Mouse (Mus musculus): ENCODE results near the gene 4930512M02Rik. TPM values are rescaled to one million over a fixed set of nuclear protein-coding genes. Genes with fewer than 3 reads are reported as not detected.

4930512M02Rik gene
- polyA plus RNA-seq, 1 experiment from 2014 or later: not detected

GRCm38 (mm10) chr11:11570747-11571146, 56.9 kb downstream of the 4930512M02Rik start:
- Histone ChIP-seq H3K36me3 (ENCODE audit: control insufficient read depth, insufficient read depth) (no peaks in the 10 kb centered on the region), H3K9ac (replicated peaks; ENCODE audit: low read depth, low read length) (no peak overlapping the region), H3K9me3 (ENCODE audit: control insufficient read depth, low read length) (no peaks in the 10 kb centered on the region), H3K4me1 (replicated peaks; ENCODE audit: control insufficient read depth, insufficient read depth, low read length) (no peaks in the 10 kb centered on the region), H3K27me3 (replicated peaks; ENCODE audit: control insufficient read depth, insufficient read depth, low read length) (no peaks in the 10 kb centered on the region), H3K4me2 (ENCODE audit: low read length) (no peak overlapping the region), H3K27ac (ENCODE audit: low read length) (no peak overlapping the region), H3K4me3 (replicated peaks; ENCODE audit: low read length) (no peak overlapping the region)
- ATAC-seq: no peak

- Histone ChIP-seq H3K9ac (replicated peaks; ENCODE audit: low read depth, low read length) (no peak overlapping the region), H3K4me2 (ENCODE audit: low read length) (no peak overlapping the region), H3K36me3 (ENCODE audit: control insufficient read depth, insufficient read depth) (no peaks in the 10 kb centered on the region), H3K27ac (ENCODE audit: low read length) (no peak overlapping the region), H3K4me1 (replicated peaks; ENCODE audit: control insufficient read depth, insufficient read depth, low read length) (no peaks in the 10 kb centered on the region), H3K9me3 (ENCODE audit: control insufficient read depth, low read length) (no peaks in the 10 kb centered on the region), H3K27me3 (replicated peaks; ENCODE audit: control insufficient read depth, insufficient read depth, low read length) (no peaks in the 10 kb centered on the region), H3K4me3 (replicated peaks; ENCODE audit: low read length) (no peak overlapping the region)
- no peak for ATAC-seq
- WGBS: 73% methylated on average over 4 of the region's 4 CpGs
Measured at GRCm38 (mm10) chr11:11569466-11570132, 58.0 kb downstream of the 4930512M02Rik start.

GRCm38 (mm10) chr11:11568033-11568432, 59.6 kb downstream of the 4930512M02Rik start:
- 88% methylated on average over 2 of the region's 2 CpGs for WGBS
- no peaks in the 10 kb centered on the region for H3K27me3 ChIP-seq (replicated peaks; ENCODE audit: control insufficient read depth, insufficient read depth, low read length)
- H3K4me2 ChIP-seq (ENCODE audit: low read length): no peak overlapping the region
- no peak overlapping the region for H3K9ac ChIP-seq (replicated peaks; ENCODE audit: low read depth, low read length)
- H3K4me3 ChIP-seq (replicated peaks; ENCODE audit: low read length): no peak overlapping the region
- no peaks in the 10 kb centered on the region for H3K9me3 ChIP-seq (ENCODE audit: control insufficient read depth, low read length)
- H3K4me1 ChIP-seq (replicated peaks; ENCODE audit: control insufficient read depth, insufficient read depth, low read length): no peaks in the 10 kb centered on the region
- ATAC-seq: no peak
- no peak overlapping the region for H3K27ac ChIP-seq (ENCODE audit: low read length)
- no peaks in the 10 kb centered on the region for H3K36me3 ChIP-seq (ENCODE audit: control insufficient read depth, insufficient read depth)

GRCm38 (mm10) chr11:11565146-11565820, 62.4 kb downstream of the 4930512M02Rik start:
- Histone ChIP-seq H3K9ac (replicated peaks; ENCODE audit: low read depth, low read length) (no peak overlapping the region), H3K27me3 (replicated peaks; ENCODE audit: control insufficient read depth, insufficient read depth, low read length) (no peaks in the 10 kb centered on the region), H3K4me3 (replicated peaks; ENCODE audit: low read length) (no peak overlapping the region), H3K36me3 (ENCODE audit: control insufficient read depth, insufficient read depth) (no peaks in the 10 kb centered on the region), H3K9me3 (ENCODE audit: control insufficient read depth, low read length) (no peaks in the 10 kb centered on the region), H3K27ac (ENCODE audit: low read length) (no peak overlapping the region), H3K4me1 (replicated peaks; ENCODE audit: control insufficient read depth, insufficient read depth, low read length) (no peaks in the 10 kb centered on the region), H3K4me2 (ENCODE audit: low read length) (no peak overlapping the region)
- no peak for ATAC-seq
- 73% methylated on average over 6 of the region's 6 CpGs for WGBS

GRCm38 (mm10) chr11:11564266-11565044, 63.2 kb downstream of the 4930512M02Rik start:
- H3K9ac ChIP-seq (replicated peaks; ENCODE audit: low read depth, low read length): no peak overlapping the region
- H3K4me2 ChIP-seq (ENCODE audit: low read length): no peak overlapping the region
- ATAC-seq: 0 out of 2 replicates have a peak, but pooled peaks have one; percentile 40
- no peaks in the 10 kb centered on the region for H3K27me3 ChIP-seq (replicated peaks; ENCODE audit: control insufficient read depth, insufficient read depth, low read length)
- no peaks in the 10 kb centered on the region for H3K9me3 ChIP-seq (ENCODE audit: control insufficient read depth, low read length)
- no peaks in the 10 kb centered on the region for H3K4me1 ChIP-seq (replicated peaks; ENCODE audit: control insufficient read depth, insufficient read depth, low read length)
- 75% methylated on average over 7 of the region's 7 CpGs for WGBS
- H3K36me3 ChIP-seq (ENCODE audit: control insufficient read depth, insufficient read depth): no peaks in the 10 kb centered on the region
- no peak overlapping the region for H3K27ac ChIP-seq (ENCODE audit: low read length)
- H3K4me3 ChIP-seq (replicated peaks; ENCODE audit: low read length): no peak overlapping the region

GRCm38 (mm10) chr11:11561118-11561517, 66.5 kb downstream of the 4930512M02Rik start:
- Histone ChIP-seq H3K9ac (replicated peaks; ENCODE audit: low read depth, low read length) (no peak overlapping the region), H3K4me3 (replicated peaks; ENCODE audit: low read length) (no peak overlapping the region), H3K9me3 (ENCODE audit: control insufficient read depth, low read length) (no peaks in the 10 kb centered on the region), H3K27ac (ENCODE audit: low read length) (no peak overlapping the region), H3K4me1 (replicated peaks; ENCODE audit: control insufficient read depth, insufficient read depth, low read length) (no peaks in the 10 kb centered on the region), H3K27me3 (replicated peaks; ENCODE audit: control insufficient read depth, insufficient read depth, low read length) (no peaks in the 10 kb centered on the region), H3K4me2 (ENCODE audit: low read length) (no peak overlapping the region), H3K36me3 (ENCODE audit: control insufficient read depth, insufficient read depth) (no peaks in the 10 kb centered on the region)
- no peak for ATAC-seq
- WGBS: 91% methylated on average over 6 of the region's 6 CpGs

- no peak overlapping the region for H3K4me2 ChIP-seq (ENCODE audit: low read length)
- H3K4me3 ChIP-seq (replicated peaks; ENCODE audit: low read length): no peak overlapping the region
- no peaks in the 10 kb centered on the region for H3K36me3 ChIP-seq (ENCODE audit: control insufficient read depth, insufficient read depth)
- H3K9ac ChIP-seq (replicated peaks; ENCODE audit: low read depth, low read length): no peak overlapping the region
- no peak for ATAC-seq
- no peaks in the 10 kb centered on the region for H3K4me1 ChIP-seq (replicated peaks; ENCODE audit: control insufficient read depth, insufficient read depth, low read length)
- H3K27ac ChIP-seq (ENCODE audit: low read length): no peak overlapping the region
- H3K27me3 ChIP-seq (replicated peaks; ENCODE audit: control insufficient read depth, insufficient read depth, low read length): no peaks in the 10 kb centered on the region
- no peaks in the 10 kb centered on the region for H3K9me3 ChIP-seq (ENCODE audit: control insufficient read depth, low read length)
- WGBS: 89% methylated on average over 7 of the region's 7 CpGs
Measured at GRCm38 (mm10) chr11:11559099-11559686, 68.4 kb downstream of the 4930512M02Rik start.

GRCm38 (mm10) chr11:11558662-11559061, 69.0 kb downstream of the 4930512M02Rik start:
- Histone ChIP-seq H3K9me3 (ENCODE audit: control insufficient read depth, low read length) (no peaks in the 10 kb centered on the region), H3K36me3 (ENCODE audit: control insufficient read depth, insufficient read depth) (no peaks in the 10 kb centered on the region), H3K27ac (ENCODE audit: low read length) (no peak overlapping the region), H3K9ac (replicated peaks; ENCODE audit: low read depth, low read length) (no peak overlapping the region), H3K4me2 (ENCODE audit: low read length) (no peak overlapping the region), H3K4me1 (replicated peaks; ENCODE audit: control insufficient read depth, insufficient read depth, low read length) (no peaks in the 10 kb centered on the region), H3K27me3 (replicated peaks; ENCODE audit: control insufficient read depth, insufficient read depth, low read length) (no peaks in the 10 kb centered on the region), H3K4me3 (replicated peaks; ENCODE audit: low read length) (no peak overlapping the region)
- WGBS: 86% methylated on average over 3 of the region's 3 CpGs
- no peak for ATAC-seq
